Mouse (Mus musculus): ENCODE results near the gene Pglyrp1.

DNA sequence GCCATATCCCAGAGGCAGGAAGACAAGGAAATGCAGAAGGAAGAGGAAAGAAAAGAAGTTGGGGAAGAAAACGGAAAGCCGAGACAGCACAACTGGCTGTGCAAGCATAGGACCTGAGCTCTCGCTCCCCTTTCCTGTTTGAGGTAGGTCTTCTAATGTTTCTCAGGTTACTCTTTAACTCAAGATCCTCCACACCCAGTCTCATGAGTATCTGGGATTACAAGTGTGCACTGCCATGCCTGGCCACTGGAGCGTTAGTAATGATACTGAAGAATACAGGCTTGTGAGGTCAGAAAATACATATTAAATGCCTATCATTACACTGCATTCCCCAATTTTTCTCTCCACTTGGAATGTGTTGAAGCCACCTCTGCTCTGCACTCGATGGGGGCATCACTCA is 4.2 kb downstream of the Pglyrp1 start:
- no peak for TF ChIP-seq CTCF (IDR thresholded peaks at IDR 0.05; ENCODE audit: low read depth)
- TF ChIP-seq EP300 (optimal IDR thresholded peaks at IDR 0.05) = no peak
